Mouse (Mus musculus) heart, adult 2 months (tissue): Measurements from ENCODE around the gene Reep3. TPM values are rescaled to one million over a fixed set of nuclear protein-coding genes. Genes with fewer than 3 reads are reported as not detected.

Experiments used
- DNase-seq, 2 experiments: peaks; one replicate each; pipeline ENCODE4 v3.0.0; 2021
- H3K27ac ChIP-seq: fragments of 200-600 bp; 2 replicates; pipeline ENCODE4 v1.8.1; 2022
- H3K27me3 ChIP-seq: fragments of 200-500 bp; 2 replicates; pipeline ENCODE4 v1.6.1; 2012; ENCODE audit warnings: mild to moderate bottlenecking, low read length, inconsistent platforms, mixed read lengths; ENCODE audit not compliant: control insufficient read depth, insufficient read depth
- H3K36me3 ChIP-seq: fragments of 200-500 bp; 2 replicates; pipeline ENCODE4 v1.6.1; 2012; ENCODE audit warnings: low read length, inconsistent platforms; ENCODE audit not compliant: control insufficient read depth, insufficient read depth
- H3K4me1 ChIP-seq: fragments of 200-500 bp; 2 replicates; pipeline ENCODE4 v1.6.1; 2011; ENCODE audit warnings: low read length; ENCODE audit not compliant: control insufficient read depth, insufficient read depth
- H3K4me3 ChIP-seq: fragments of 200-600 bp; 2 replicates; pipeline ENCODE4 v1.8.1; 2022
- H3K79me2 ChIP-seq: fragments of 200-500 bp; replicated peaks from 2 replicates; pipeline ENCODE4 v1.6.1; 2012; ENCODE audit warnings: mild to moderate bottlenecking, inconsistent platforms, low read length, moderate library complexity, mixed read lengths; ENCODE audit not compliant: control insufficient read depth, insufficient read depth
- H3K9ac ChIP-seq: fragments of 200-500 bp; 2 replicates; pipeline ENCODE4 v1.6.1; 2012; ENCODE audit warnings: low read depth, mild to moderate bottlenecking, control low read depth, inconsistent platforms, low read length, mixed read lengths
- CTCF ChIP-seq: fragments of 200-600 bp; IDR thresholded peaks from 2 replicates; pipeline ENCODE4 v1.8.1; 2022; ENCODE audit warnings: antibody characterized with exemption, mild to moderate bottlenecking, moderate library complexity
- EP300 ChIP-seq: fragments of 200-500 bp; IDR thresholded peaks from 2 replicates; pipeline ENCODE4 v1.6.1; 2011; ENCODE audit warnings: low read depth, low read length, control low read depth; ENCODE audit not compliant: insufficient read depth
- POLR2A ChIP-seq: fragments of 200-500 bp; IDR thresholded peaks from 2 replicates; pipeline ENCODE4 v1.6.1; 2011; ENCODE audit warnings: mild to moderate bottlenecking, low read depth, low read length, control low read depth; ENCODE audit not compliant: insufficient read depth
- WGBS: fragments of 180-500 bp; shearing (Covaris S2); methylation state at CpG from one replicate; pipeline ENCODE4 v1.1.7; 2018; 5-methylcytosine and 5-hydroxymethylcytosine counted together
- intact Hi-C: fragments of 180-260 bp; cut with DNase I; formaldehyde crosslinking; loops from one replicate; pipeline ENCODE4 v1.15.1; 2025
- polyA plus RNA-seq: library from polyadenylated mRNA; depleted of rRNA; stranded (reverse); fragments of >200 nt; gene quantifications from 2 replicates; pipeline ENCODE4 v1.2.3, GENCODE M21; 2012
- total RNA-seq, 2 experiments: library from RNA; stranded (reverse); gene quantifications; 2 replicates each; pipeline ENCODE4 v1.2.3; 2021

The Reep3 gene
- total and polyA plus RNA-seq, 3 experiments, result 14.9 to 20.2 (median 19.7) TPM

DNA sequence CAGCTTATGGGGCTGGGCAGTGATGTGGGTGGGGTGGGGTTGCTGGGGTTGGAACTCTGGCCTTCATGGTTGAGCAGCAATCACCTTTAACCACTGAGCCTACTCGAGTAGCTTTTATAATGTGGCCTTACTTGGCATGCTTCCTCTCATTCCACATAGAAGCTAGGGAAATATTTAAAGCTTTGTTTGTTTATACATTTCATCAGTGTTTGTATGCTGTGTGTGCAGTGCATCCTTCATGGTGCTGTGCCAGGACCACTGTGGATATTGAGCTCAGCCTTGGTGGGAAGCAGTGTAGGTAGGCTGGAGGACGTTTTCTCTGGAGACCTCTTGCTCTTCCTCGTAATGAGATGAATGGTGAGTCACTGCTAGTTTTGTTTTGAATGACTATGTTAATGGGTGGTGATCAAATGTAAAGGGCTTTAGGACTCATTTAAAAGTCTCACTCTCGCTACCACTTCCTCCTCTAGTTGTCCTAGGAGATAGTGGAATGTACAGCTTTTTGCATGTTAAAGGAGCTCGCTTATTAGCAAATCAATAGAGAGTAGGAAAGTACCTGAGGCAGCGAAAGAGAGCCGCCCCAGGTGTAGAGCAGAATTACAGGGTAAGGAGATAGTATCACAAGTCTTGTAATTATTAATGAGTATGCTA is 3.4 kb upstream of the Reep3 start:
- peaks cover 9% of the 10 kb centered on the region for H3K79me2 ChIP-seq
- no peak overlapping the region for H3K27ac ChIP-seq
- intact Hi-C loops, result no loop called here
- H3K36me3 ChIP-seq, result peaks cover 25% of the 10 kb centered on the region
- peaks cover 38% of the 10 kb centered on the region for H3K4me1 ChIP-seq
- no peak for DNase-seq
- 64% methylated on average over 7 of the region's 7 CpGs for WGBS
- TF ChIP-seq POLR2A (no peak), CTCF (no peak)
- no peak overlapping the region for H3K9ac ChIP-seq
- no peaks in the 10 kb centered on the region for H3K27me3 ChIP-seq
- no peak overlapping the region for H3K4me3 ChIP-seq

DNA sequence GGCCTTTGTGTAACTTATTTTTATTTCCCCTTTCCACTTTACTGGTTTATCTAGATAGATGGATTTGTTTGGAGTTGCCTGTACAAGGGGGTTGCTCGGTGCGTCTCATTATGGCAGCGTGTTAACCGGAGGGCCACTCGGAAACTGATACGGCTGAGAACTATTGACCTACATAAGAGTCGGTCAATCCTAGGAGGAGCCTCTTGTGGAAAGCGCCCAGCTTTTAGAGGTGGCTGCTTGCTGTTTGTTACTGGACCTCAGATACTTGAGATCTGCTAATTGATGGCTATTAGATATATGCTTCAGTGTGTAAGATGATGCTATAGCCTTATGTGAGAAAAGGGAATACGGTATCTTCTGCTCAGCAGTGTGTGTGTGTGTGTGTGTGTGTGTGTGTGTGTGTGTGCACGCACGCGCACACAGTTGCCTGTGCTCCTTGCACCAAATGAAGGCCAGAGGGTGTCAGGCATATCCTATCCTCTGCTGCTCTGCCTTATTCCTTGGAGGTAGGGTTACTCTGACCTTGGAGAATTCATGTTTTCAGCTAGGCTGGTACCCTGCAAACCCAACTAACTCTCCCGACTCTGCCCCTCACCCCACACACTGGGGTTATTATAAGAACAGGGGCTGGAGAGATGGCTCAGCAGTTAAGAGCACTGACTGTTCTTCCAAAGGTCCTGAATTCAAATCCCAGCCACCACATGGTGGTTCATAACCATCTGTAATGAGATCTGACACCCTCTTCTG is 2.6 kb upstream of the Reep3 start:
- intact Hi-C loops, result loop anchor here (2.0 to 5.0 kb wide), 2 partner anchors 15 to 88 kb away; no protein-coding TSS in a partner anchor
- Histone ChIP-seq H3K36me3 (peaks cover 23% of the 10 kb centered on the region), H3K4me1 (peaks cover 32% of the 10 kb centered on the region), H3K9ac (no peak overlapping the region), H3K27me3 (no peaks in the 10 kb centered on the region), H3K27ac (no peak overlapping the region; the same call in 1 of the 2 replicates), H3K79me2 (peaks cover 9% of the 10 kb centered on the region), H3K4me3 (no peak overlapping the region)
- WGBS, result 51% methylated on average over 13 of the region's 13 CpGs
- no peak for DNase-seq
- TF ChIP-seq EP300 (no peak), POLR2A (no peak), CTCF (no peak)

DNA sequence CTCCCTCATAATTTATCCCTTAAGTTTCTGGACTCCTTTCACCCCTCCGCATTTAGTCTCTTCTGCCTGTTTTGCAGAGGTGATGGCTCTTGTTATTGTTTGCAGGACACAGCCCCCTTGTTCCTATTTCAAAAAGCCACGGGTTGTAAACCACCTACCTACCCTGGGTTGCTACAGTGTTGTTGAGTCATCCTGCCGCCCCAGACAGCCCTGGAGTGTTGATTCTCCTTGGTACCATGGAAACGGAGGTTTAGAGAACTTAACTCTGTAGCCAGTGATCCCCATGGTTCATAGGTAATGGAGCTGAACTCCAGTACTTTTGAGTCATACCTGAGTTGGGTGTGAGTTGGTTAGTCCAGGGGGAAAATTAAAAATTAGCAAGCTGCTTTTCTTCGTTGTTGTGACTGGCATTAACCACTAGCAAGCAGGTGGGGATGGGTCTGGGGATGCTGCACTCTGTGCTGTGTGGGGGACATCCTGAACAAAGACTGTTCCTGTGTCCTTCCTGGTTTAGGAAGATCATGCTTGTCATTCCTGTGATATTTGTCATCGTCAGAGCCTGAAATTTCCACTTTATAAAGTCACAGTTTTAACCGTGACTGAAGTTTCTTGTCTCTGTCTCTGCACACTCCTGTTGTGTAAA is 1.8 kb upstream of the Reep3 start:
- Histone ChIP-seq H3K27ac (no peak overlapping the region; the same call in 1 of the 2 replicates), H3K9ac (no peak overlapping the region), H3K4me1 (peaks cover 29% of the 10 kb centered on the region), H3K79me2 (peaks cover 9% of the 10 kb centered on the region), H3K27me3 (no peaks in the 10 kb centered on the region), H3K36me3 (peaks cover 16% of the 10 kb centered on the region), H3K4me3 (no peak overlapping the region)
- WGBS, result 18% methylated on average over 7 of the region's 7 CpGs
- intact Hi-C loops, result loop anchor here (2.0 to 5.0 kb wide), 2 partner anchors 16 to 89 kb away; no protein-coding TSS in a partner anchor
- TF ChIP-seq EP300, result no peak
- no peak for TF ChIP-seq CTCF
- TF ChIP-seq POLR2A, result no peak
- no peak for DNase-seq

DNA sequence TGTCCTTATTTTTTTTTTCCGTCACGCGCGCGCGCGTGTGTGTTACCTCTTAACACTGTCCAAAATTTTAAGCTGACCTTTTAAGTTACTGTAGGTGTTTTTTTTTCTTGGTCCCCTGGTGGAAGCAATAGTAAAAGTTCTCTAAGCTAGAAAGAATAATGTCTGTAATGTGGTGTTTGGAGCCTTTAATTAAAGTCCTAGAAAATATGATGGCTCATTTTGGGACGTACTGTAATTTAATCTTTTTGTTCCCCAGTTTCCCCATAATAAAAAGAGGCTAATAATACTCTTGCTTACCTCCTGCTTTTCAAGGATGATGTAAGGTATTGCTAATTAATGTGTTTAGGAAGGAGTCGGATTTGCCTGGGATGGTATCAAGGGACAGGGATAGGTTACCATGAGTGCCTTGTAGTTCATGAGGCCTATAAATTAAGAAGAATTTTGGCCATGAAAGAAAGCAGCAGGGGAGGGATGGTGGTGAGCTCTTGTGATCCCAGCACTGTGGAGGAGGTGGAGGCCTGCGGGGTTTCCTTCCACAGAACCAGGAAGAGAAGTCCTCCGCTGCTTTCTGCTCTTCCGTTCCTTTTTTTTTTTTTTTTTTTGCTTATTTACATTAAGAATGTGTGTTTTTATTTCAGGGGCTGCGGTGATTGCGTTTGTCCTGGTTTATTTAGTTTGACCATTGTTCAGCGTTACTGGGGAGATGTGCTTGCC is 849 bp upstream of the Reep3 start:
- H3K4me1 ChIP-seq, result peaks cover 22% of the 10 kb centered on the region
- TF ChIP-seq POLR2A, result no peak
- peak; percentile 47 for TF ChIP-seq CTCF
- 4% methylated on average over 15 of the region's 15 CpGs for WGBS

DNA sequence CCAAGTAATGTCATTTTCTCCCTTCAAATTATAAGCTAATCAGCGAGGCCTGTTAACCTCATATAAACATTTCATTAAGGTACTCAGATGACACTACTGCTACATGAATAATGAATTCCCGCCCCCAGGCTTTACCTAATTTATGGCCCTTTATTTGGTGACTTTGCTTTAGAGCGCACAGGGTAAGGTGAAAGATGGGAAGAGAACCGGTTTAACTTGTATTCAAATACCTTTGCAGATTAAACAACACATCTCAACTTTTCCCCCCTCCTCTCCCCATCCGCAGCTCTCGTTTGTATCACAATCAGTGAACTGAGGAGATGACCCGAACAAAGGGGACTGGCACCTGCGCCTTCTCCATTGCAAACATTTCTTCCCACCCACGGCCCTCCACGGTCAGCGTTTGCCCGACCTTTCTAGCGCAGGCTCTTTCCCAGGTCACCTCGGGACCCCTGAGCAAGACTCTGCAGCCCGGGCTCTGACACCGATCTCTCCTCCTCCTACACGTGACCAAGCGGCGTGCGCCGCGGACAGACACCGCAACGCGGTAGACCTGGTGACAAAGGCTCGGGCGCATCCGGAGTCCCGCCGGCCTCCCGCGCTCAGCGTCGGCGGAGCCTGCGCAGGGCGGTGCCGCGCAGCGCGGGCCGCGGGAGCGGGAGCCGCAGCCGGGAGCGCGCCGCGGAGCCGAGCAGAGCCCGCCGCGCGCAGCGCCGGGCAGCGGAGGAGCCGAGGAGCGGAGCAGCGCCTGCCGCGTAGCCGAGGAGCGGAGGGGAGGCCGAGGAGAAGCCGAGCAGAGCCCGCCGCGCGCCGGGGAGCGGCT is 736 bp downstream of the Reep3 start, which contains the start of gene Jmjd1c:
Gene Jmjd1c, plus strand, starts transcription at position 328 of the 823 bp plus-strand sequence.
- intact Hi-C loops, result loop anchor here (1.0 to 5.0 kb wide), 4 partner anchors 39 to 187 kb away; no protein-coding TSS in a partner anchor
- Histone ChIP-seq H3K36me3 (peaks cover 6% of the 10 kb centered on the region), H3K27me3 (no peaks in the 10 kb centered on the region), H3K27ac (peak within 1 kb of the TSS; percentile 100), H3K4me1 (peaks cover 17% of the 10 kb centered on the region), H3K4me3 (peak within 1 kb of the TSS; percentile 97), H3K9ac (peak within 1 kb of the TSS; percentile 99), H3K79me2 (peaks cover 7% of the 10 kb centered on the region)
- 2% methylated on average over 73 of the region's 73 CpGs for WGBS
- peak in 1 of 2 experiments; percentile 90 for DNase-seq
- TF ChIP-seq EP300 (0 out of 2 replicates have a peak, but pooled peaks have one; percentile 27), POLR2A (peak; percentile 46; the same call in 1 of the 2 replicates), CTCF (no peak)

More for the DNA sequence above, 849 bp upstream of the Reep3 start:
- H3K27me3 ChIP-seq, result no peaks in the 10 kb centered on the region
- H3K4me3 ChIP-seq, result peak overlapping the region; percentile 97
- intact Hi-C loops, result loop anchor here (2.0 to 5.0 kb wide), 4 partner anchors 17 to 189 kb away; no protein-coding TSS in a partner anchor
- no peak for DNase-seq
- peaks cover 6% of the 10 kb centered on the region for H3K79me2 ChIP-seq
- peaks cover 16% of the 10 kb centered on the region for H3K36me3 ChIP-seq
- peak overlapping the region; percentile 100 for H3K27ac ChIP-seq
- H3K9ac ChIP-seq, result peak overlapping the region; percentile 99
